Mouse (Mus musculus) heart, embryonic 10.5 days (tissue): ENCODE data around the gene Ski. TPM values are rescaled to one million over a fixed set of nuclear protein-coding genes. Genes with fewer than 3 reads are reported as not detected.

Source experiments
- DNase-seq: peaks from one replicate; pipeline ENCODE4 v3.0.0-alpha.2; 2017; ENCODE audit warnings: low spot score
- H3K27ac ChIP-seq: fragments of 300-500 bp; sonication (generic); 2 replicates; pipeline ENCODE4 v1.5.1; 2016; ENCODE audit warnings: mild to moderate bottlenecking
- H3K27me3 ChIP-seq: fragments of 300-500 bp; sonication (generic); 2 replicates; pipeline ENCODE4 v1.6.1; 2016; ENCODE audit warnings: mild to moderate bottlenecking; ENCODE audit not compliant: poor library complexity, insufficient read depth, severe bottlenecking
- H3K36me3 ChIP-seq: fragments of 300-500 bp; sonication (generic); 2 replicates; pipeline ENCODE4 v1.6.1; 2016; ENCODE audit warnings: mild to moderate bottlenecking, moderate library complexity
- H3K4me1 ChIP-seq: fragments of 300-500 bp; sonication (generic); 2 replicates; pipeline ENCODE4 v1.6.1; 2016; ENCODE audit warnings: mild to moderate bottlenecking
- H3K4me3 ChIP-seq: fragments of 300-500 bp; sonication (generic); 2 replicates; pipeline ENCODE4 v1.5.1; 2016; ENCODE audit warnings: mild to moderate bottlenecking, moderate library complexity
- H3K9me3 ChIP-seq: fragments of 300-500 bp; sonication (generic); 2 replicates; pipeline ENCODE4 v1.6.1; 2016; ENCODE audit warnings: mild to moderate bottlenecking, moderate library complexity
- WGBS: fragments of 180-500 bp; shearing (Covaris S2); methylation state at CpG from one replicate; pipeline ENCODE4 v1.1.7; 2016; 5-methylcytosine and 5-hydroxymethylcytosine counted together
- polyA plus RNA-seq: library from polyadenylated mRNA; unstranded; fragments of >200 nt; fragmentation: Nextera tagmentation; extraction: Ambion mirVana; gene quantifications from 2 replicates; pipeline ENCODE4 v1.2.1, GENCODE M21; 2016

The Ski gene
- polyA plus RNA-seq, 1 experiment from 2014 or later, result 11.3 TPM

GRCm38 (mm10) chr4:155158543-155158917 is 63.9 kb downstream of the Ski start:
- peaks cover 56% of the 10 kb centered on the region for H3K36me3 ChIP-seq
- no peak overlapping the region for H3K4me3 ChIP-seq
- H3K27ac ChIP-seq, result no peak overlapping the region
- no peaks in the 10 kb centered on the region for H3K27me3 ChIP-seq
- no peaks in the 10 kb centered on the region for H3K9me3 ChIP-seq
- 64% methylated on average over 8 of the region's 8 CpGs for WGBS
- H3K4me1 ChIP-seq, result peaks cover 56% of the 10 kb centered on the region
- DNase-seq, result no peak

DNA sequence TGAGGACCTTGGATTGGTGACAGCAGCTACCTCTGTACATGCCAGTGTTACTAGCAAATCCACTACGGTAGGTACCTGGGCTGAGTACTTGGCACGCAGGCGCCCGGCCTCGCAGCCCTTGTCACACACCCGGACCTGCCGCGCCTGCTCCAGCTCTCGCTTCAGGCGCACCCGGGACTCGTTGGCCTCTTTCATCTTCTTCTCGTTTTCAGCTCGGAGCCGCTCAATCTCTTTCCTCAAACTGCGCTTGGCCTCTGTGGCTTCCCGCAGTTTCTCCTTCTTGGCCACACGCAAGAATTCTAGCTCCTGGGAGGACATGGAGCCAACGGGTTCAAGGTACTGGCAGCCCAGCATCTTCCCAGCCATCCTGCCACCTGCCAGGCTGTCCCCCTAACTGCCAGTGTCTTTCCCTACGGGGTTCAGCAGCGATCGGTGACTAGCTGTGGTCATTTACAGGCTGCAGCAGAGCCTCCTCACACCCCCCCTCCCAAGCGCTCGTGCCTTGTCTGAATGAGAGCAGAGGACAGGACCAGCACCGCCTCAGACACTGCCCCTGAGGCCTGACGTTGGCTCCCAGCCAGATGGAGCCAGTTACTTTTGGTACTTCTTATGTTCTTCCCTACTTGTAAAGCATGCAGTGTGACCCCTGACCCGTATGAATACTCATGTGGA is 64.4 kb downstream of the Ski start:
- no peaks in the 10 kb centered on the region for H3K27me3 ChIP-seq
- no peak for DNase-seq
- no peak overlapping the region for H3K4me3 ChIP-seq
- H3K27ac ChIP-seq, result no peak overlapping the region
- H3K9me3 ChIP-seq, result no peaks in the 10 kb centered on the region
- peaks cover 52% of the 10 kb centered on the region for H3K4me1 ChIP-seq
- H3K36me3 ChIP-seq, result peaks cover 56% of the 10 kb centered on the region
- WGBS, result 88% methylated on average over 27 of the region's 27 CpGs

- WGBS, result 94% methylated on average over 17 of the region's 17 CpGs
- Histone ChIP-seq H3K27ac (no peak overlapping the region), H3K36me3 (peaks cover 56% of the 10 kb centered on the region), H3K4me1 (peaks cover 52% of the 10 kb centered on the region), H3K27me3 (no peaks in the 10 kb centered on the region), H3K9me3 (no peaks in the 10 kb centered on the region), H3K4me3 (no peak overlapping the region)
- no peak for DNase-seq
These were observed 65.7 kb downstream of the Ski start for GRCm38 (mm10) chr4:155156734-155157133.

DNA sequence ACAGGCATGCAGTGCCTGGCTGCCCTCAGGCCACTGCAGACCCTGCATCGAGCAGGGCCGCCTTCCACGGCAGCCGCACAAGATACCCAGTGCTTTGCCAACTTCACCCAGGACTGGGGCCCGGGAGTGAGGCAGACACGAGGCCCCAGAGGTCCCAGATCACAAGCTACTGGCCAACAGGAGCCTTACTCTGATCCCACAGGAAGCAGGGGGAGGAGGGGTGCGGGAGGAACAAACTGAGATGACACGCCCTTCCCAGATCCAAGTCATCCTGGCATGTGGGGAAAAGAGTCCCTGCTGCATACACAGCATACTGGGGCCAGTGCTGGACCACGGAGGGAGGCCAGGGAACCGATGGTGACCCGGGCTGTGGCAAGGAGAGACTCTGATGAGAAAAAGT is 67.4 kb downstream of the Ski start:
- H3K4me3 ChIP-seq, result no peak overlapping the region
- no peak overlapping the region for H3K27ac ChIP-seq
- DNase-seq, result no peak
- no peaks in the 10 kb centered on the region for H3K9me3 ChIP-seq
- no peaks in the 10 kb centered on the region for H3K27me3 ChIP-seq
- H3K36me3 ChIP-seq, result peaks cover 54% of the 10 kb centered on the region
- 61% methylated on average over 11 of the region's 11 CpGs for WGBS
- peaks cover 55% of the 10 kb centered on the region for H3K4me1 ChIP-seq

DNA sequence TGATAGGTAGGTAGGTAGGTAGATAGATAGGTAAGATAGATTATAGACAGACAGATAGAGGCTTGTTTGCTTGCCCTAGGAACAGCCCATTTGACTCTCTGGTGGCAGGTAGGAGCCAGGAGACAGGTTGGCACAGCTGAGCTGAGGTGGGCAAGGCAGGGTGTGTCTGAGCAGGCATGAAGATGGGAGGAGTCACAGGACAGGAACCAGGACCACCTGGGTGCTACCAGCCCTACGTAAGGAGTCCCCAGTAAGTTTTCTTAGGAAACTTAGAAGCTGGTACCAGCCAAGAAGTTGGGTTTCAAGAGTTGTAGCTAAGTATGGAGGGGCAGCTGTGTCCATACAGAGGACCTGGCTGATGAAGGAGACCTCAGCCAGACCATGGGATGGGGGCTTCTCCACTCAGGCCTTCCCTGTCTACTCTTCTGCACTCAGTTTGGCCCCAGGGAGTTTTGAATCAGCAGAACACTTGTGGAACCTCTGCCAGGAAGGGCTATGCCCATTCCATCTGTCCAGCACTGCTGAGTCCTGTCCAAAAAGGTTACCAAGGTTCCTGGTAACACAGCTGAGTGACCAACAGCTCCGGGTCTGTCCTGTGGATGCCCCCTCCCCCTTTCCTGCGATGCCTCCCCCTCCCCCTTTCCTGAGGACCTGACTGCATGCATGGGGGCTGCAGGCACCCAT is 68.9 kb downstream of the Ski start:
- WGBS, result 80% methylated on average over 3 of the region's 3 CpGs
- 0 out of 2 replicates have a peak, but pooled peaks cover 4% of the 10 kb centered on the region for H3K27me3 ChIP-seq
- peaks cover 41% of the 10 kb centered on the region for H3K36me3 ChIP-seq
- peaks cover 60% of the 10 kb centered on the region for H3K4me1 ChIP-seq
- H3K4me3 ChIP-seq, result no peak overlapping the region
- no peak overlapping the region for H3K27ac ChIP-seq
- H3K9me3 ChIP-seq, result no peaks in the 10 kb centered on the region
- no peak for DNase-seq

DNA sequence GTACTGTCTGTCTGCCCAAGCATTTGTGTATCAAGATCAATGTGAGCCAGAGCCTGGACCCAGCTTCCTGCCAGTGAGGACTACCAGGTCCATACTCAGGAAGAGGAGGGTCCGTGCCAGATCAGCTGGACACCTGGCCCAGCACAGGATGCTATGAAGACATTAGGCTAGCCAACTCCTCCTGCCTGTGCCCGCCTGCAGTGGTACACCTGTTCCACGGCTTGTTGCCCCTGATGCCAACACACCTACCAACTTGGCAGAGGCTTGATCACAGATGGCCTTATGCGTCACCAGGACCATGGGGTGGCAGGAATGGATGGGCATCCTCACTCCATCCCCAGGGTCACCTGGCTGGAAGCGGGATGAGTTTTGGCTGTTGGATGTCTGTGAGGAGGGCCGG is 69.9 kb downstream of the Ski start:
- Histone ChIP-seq H3K36me3 (peaks cover 30% of the 10 kb centered on the region), H3K4me3 (no peak overlapping the region), H3K9me3 (no peaks in the 10 kb centered on the region), H3K4me1 (peaks cover 58% of the 10 kb centered on the region), H3K27me3 (0 out of 2 replicates have a peak, but pooled peaks cover 4% of the 10 kb centered on the region), H3K27ac (no peak overlapping the region)
- no peak for DNase-seq
- 89% methylated on average over 6 of the region's 6 CpGs for WGBS

- Histone ChIP-seq H3K27ac (peak overlapping the region; percentile 91), H3K4me3 (peak overlapping the region; percentile 64; the same call in 1 of the 2 replicates), H3K36me3 (peaks cover 24% of the 10 kb centered on the region), H3K9me3 (no peaks in the 10 kb centered on the region), H3K4me1 (peaks cover 58% of the 10 kb centered on the region), H3K27me3 (0 out of 2 replicates have a peak, but pooled peaks cover 4% of the 10 kb centered on the region)
- DNase-seq, result no peak
- WGBS, result 20% methylated on average over 4 of the region's 4 CpGs
These were observed 70.5 kb downstream of the Ski start for GRCm38 (mm10) chr4:155151845-155152244.

- peak overlapping the region; percentile 91 for H3K27ac ChIP-seq
- H3K36me3 ChIP-seq, result peaks cover 19% of the 10 kb centered on the region
- no peaks in the 10 kb centered on the region for H3K9me3 ChIP-seq
- H3K4me1 ChIP-seq, result peaks cover 61% of the 10 kb centered on the region
- DNase-seq, result no peak
- peak overlapping the region; percentile 64 for H3K4me3 ChIP-seq
- H3K27me3 ChIP-seq, result 0 out of 2 replicates have a peak, but pooled peaks cover 4% of the 10 kb centered on the region
- 43% methylated on average over 12 of the region's 12 CpGs for WGBS
These were observed 71.1 kb downstream of the Ski start for GRCm38 (mm10) chr4:155151221-155151788.

DNA sequence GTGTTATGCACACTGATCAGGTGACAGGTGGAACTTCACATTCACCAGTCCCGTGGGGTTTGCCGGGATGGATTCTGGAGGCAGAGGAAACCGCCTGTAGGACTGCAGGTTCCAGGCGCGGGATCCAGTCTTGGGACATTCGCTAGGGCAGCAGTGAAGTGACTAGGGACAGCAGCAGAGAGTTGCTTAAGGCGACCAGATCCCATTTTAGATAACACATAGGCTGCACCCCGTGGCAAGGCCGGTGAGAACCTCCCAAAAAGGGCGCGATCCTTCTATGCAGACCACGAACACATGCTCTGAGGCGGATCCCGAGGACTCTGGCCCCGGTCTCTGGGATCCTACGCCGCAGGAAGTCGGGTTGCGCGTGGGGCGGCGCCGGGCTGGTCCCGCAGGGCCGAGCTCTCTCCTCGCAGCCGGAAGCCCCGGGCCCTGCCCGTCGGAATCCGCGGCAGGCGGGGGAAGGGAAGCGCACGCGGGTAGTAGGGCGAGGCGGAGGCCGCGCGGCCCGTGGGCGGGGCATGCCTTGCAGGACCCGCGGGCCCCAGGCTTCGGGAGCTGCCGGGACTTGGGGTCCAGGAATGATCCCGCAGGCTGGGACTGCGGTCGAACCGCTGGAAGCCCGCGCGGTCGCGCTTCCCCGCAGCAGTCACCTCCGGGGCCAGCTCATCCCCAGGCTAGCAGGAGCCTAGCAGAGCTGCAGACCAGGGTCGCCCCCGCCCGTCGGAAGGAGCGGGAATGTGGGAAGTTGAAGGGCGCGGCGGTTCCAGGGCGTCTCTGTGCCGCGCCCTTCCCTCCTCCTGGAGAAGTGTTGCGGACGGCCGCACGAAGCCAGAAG is 71.9 kb downstream of the Ski start:
- Histone ChIP-seq H3K27me3 (0 out of 2 replicates have a peak, but pooled peaks cover 4% of the 10 kb centered on the region), H3K4me3 (peak overlapping the region; percentile 64), H3K36me3 (peaks cover 10% of the 10 kb centered on the region), H3K9me3 (no peaks in the 10 kb centered on the region), H3K27ac (peak overlapping the region; percentile 91), H3K4me1 (peaks cover 69% of the 10 kb centered on the region)
- DNase-seq, result peak; percentile 91
- 4% methylated on average over 73 of the region's 73 CpGs for WGBS

GRCm38 (mm10) chr4:155149941-155150275 is 72.5 kb downstream of the Ski start:
- Histone ChIP-seq H3K4me3 (peak overlapping the region; percentile 64), H3K9me3 (no peaks in the 10 kb centered on the region), H3K4me1 (peaks cover 70% of the 10 kb centered on the region), H3K27me3 (0 out of 2 replicates have a peak, but pooled peaks cover 4% of the 10 kb centered on the region), H3K36me3 (peaks cover 5% of the 10 kb centered on the region), H3K27ac (peak overlapping the region; percentile 91)
- 60% methylated on average over 6 of the region's 6 CpGs for WGBS
- no peak for DNase-seq

DNA sequence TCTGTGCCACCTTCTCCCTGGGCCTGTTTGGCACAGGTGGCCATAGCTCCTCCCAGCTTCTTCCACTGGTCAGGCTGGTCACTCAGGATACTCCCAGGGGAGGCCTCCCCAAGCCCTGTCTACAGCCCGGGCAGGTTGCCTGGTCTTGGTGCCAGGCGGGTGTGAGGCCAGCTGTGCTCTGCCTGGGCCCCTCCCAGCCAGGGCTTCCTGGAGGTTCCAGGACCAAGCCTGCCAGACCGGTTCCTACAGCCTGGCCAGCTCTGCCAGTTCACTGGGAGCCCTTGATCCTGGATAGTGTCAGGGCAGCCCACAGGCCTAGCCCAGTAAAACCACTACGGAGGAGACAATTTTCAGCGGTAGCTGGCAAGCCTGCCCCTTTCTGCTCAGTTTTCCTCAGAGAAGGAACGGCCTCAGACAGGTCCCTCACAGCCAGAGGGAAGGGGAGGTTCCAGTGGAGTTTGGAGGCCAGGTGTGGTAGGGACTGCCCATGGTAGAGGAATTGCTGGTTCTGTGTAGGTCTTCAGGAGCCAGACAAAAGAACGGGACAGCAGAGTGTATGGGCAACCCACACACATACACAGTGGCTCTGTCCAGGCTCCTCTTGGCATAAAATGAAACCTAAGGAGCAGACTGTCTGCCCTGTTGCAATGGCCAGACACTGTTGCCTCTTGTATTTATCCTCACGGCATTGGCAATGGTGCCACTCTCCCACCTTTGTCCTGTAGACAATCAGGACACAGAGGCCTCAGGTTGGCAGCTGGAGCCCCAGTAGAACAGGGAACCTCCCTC is 73.3 kb downstream of the Ski start:
- DNase-seq, result no peak
- Histone ChIP-seq H3K27ac (peak overlapping the region; percentile 91), H3K4me1 (peaks cover 76% of the 10 kb centered on the region), H3K36me3 (peaks cover 2% of the 10 kb centered on the region; the same call in 1 of the 2 replicates), H3K9me3 (no peaks in the 10 kb centered on the region), H3K27me3 (0 out of 2 replicates have a peak, but pooled peaks cover 4% of the 10 kb centered on the region), H3K4me3 (no peak overlapping the region)
- 58% methylated on average over 8 of the region's 8 CpGs for WGBS

- H3K4me1 ChIP-seq, result peaks cover 83% of the 10 kb centered on the region
- H3K36me3 ChIP-seq, result peaks cover 2% of the 10 kb centered on the region; the same call in 1 of the 2 replicates
- peak overlapping the region; percentile 91 for H3K27ac ChIP-seq
- no peak overlapping the region for H3K4me3 ChIP-seq
- DNase-seq, result no peak
- 0 out of 2 replicates have a peak, but pooled peaks cover 4% of the 10 kb centered on the region for H3K27me3 ChIP-seq
- WGBS, result 46% methylated on average over 4 of the region's 4 CpGs
- H3K9me3 ChIP-seq, result no peaks in the 10 kb centered on the region
These were observed 73.9 kb downstream of the Ski start for GRCm38 (mm10) chr4:155148453-155148852.
